Mouse (Mus musculus) small intestine, adult 2 months (tissue): Measurements from ENCODE around the gene Tmem259.

ENCODE experiments used
- CTCF ChIP-seq: fragments of 200-500 bp; IDR thresholded peaks from 2 replicates; pipeline ENCODE4 v1.5.1; 2012; ENCODE audit warnings: low read depth, mild to moderate bottlenecking, control low read depth, inconsistent platforms, low read length, moderate library complexity, mixed read lengths; ENCODE audit not compliant: insufficient replicate concordance, insufficient read length; ENCODE audit errors: extremely low read depth
- POLR2A ChIP-seq: fragments of 200-500 bp; IDR thresholded peaks from 2 replicates; pipeline ENCODE4 v1.6.1; 2012; ENCODE audit warnings: low read depth, mild to moderate bottlenecking, control low read depth, inconsistent platforms, low read length, moderate library complexity

- TF ChIP-seq POLR2A: no peak
- no peak for TF ChIP-seq CTCF
Measured at GRCm38 (mm10) chr10:80022164-80022563, 38.0 kb upstream of the Tmem259 start.
